Mouse (Mus musculus) layer of hippocampus, adult 9-10 months (tissue): Measurements from ENCODE around the gene Smc1b.
A peak's percentile ranks its signal among the peaks of the same experiment; 100 is the strongest.

Experiments used
- DNase-seq: peaks from one replicate; pipeline ENCODE4 v3.0.0; 2022; ENCODE audit warnings: low spot score

Smc1b gene

DNA sequence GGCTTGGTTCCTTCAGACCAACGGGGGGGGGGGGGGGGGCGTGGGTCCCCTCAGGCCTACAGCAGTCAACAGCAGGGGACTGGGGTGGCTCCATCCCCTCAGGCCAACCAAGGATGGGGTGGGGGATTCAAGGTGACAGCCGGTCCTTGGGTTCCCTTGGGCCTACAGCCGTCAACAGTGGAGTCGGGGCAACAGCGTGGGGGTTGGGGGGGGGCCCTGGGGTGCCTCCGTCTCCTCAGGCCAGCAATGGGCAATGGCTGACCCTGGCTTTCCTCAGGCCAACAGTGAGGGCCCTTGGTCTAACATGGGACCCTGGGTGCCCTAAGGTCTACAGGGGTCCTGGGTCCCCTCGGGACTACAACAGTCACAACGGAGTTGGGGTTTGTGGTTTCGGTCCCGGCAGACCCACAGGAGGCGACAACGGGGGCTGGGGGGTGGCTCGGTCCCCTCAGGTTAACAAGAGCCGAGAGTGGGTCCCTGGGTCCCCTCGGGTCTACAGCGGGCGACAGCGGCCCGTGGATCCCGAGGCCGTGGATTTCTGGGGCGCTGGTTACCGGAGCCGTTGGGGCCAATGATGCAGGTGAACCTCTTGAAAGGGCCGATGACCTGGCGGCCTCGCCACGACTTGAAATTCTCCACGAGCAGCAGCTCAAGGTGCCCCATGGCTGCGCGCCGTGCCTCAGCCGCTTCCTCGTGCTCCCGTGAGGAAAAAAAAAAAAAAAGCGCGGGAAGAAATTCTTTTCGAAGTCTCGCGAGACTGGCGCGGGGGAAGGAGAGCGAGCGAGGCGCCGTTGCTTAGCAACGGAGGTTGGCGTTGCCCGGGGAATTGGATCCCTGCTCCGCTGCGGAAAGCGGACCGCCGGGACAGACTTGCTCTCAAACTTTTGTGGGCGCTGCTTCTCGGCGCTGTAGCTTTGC is at the start of gene Smc1b, which contains the start of gene Ribc2:
TSS of gene Smc1b (minus strand) at position 690 of the 918 bp plus-strand sequence.
TSS of gene Ribc2 (plus strand) at position 804 of the 918 bp plus-strand sequence.
- peak; percentile 15 for DNase-seq

DNA sequence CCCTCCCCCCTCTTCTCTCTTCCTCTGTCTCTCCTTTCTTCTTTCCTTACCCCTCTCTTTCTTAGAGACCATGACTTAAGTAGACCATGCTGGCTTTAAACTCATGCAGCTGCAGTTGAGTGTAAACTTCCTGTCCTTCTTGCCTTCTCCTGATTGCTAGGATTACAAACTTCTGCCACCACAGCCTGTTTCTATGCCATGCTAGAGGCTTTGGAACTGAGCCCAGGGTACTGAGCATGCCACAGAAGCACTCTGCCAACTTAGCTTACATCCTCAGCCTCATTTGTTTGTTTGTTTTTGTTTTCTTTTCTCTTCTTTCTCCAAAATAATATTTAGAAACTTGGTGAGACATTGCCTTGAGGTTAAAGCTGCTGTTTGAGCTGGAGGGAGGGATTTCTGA is 48.6 kb upstream of the Smc1b start:
- DNase-seq: no peak

GRCm38 (mm10) chr15:85179528-85180180 is 47.9 kb upstream of the Smc1b start:
- DNase-seq: no peak

GRCm38 (mm10) chr15:85178172-85178571 is 46.4 kb upstream of the Smc1b start:
- no peak for DNase-seq

DNA sequence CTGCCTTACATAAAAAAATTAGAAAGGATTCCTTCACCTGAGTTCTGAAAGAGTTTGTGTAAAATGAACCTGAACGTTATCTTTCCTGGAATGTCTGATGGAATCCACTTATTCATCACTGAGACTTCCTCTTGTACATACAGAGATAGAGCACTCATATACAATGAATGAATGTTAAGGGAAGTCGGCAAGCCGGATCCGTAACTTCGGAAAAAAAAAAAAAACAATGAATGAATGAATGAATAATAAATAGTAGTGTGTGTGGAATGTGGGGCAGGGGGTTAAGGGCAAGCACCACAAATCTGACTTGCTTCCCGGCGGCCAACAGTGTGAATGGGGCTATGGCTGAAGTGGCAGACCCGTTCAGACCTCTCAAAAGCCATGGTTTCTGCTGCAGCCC is 45.8 kb upstream of the Smc1b start:
- no peak for DNase-seq

- DNase-seq: no peak
Measured at GRCm38 (mm10) chr15:85174060-85174459, 42.3 kb upstream of the Smc1b start.

GRCm38 (mm10) chr15:85173425-85173824 is 41.7 kb upstream of the Smc1b start:
- no peak for DNase-seq

GRCm38 (mm10) chr15:85172054-85172453 is 40.3 kb upstream of the Smc1b start:
- no peak for DNase-seq

GRCm38 (mm10) chr15:85167086-85167679 is 35.4 kb upstream of the Smc1b start:
- no peak for DNase-seq

DNA sequence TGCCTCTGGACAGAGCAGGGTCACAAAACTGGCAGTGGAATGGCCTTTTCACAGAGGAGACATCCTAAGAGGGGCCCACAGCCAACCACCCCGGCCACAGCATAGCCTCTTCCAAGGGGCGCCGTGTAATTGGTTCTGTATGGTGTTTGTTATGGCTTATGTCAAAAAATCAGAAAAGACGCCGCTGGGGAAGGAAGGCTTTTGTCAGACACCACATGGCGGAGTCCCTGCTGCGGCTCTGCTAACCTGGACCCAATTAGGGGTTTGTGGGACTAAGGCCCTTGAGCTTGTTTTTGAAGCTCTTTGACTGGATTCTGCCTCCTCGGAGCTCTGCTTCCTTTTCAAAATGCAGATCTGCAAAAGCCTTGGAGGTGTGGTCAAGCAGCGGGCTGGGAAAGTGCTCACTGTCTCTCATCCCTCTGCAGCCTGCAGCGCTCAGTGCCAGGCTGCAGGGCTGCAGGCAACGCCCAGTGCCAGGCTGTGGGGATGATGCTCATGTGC is 34.7 kb upstream of the Smc1b start:
- no peak for DNase-seq

- no peak for DNase-seq
Measured at GRCm38 (mm10) chr15:85162693-85163663, 31.2 kb upstream of the Smc1b start.

DNA sequence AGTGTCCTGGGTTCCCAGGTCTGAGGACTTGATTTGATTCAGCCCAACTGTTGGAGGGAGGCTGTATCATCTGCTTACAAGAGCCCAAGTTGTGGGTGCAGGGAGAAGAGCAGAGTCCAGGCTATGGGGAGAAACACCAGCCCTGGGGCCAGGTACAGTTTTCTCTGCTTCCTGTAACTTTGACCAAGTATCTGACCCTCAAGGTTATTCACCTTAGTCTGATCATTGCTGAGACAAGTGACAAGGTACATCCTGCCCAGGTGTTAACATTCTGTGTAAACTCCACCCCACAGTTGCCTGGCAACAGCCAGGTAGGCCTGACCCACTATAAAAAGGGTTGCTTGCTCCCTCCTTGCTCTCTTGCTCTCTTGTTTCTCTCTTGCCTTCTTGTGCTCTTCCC is 29.7 kb upstream of the Smc1b start:
- no peak for DNase-seq

DNA sequence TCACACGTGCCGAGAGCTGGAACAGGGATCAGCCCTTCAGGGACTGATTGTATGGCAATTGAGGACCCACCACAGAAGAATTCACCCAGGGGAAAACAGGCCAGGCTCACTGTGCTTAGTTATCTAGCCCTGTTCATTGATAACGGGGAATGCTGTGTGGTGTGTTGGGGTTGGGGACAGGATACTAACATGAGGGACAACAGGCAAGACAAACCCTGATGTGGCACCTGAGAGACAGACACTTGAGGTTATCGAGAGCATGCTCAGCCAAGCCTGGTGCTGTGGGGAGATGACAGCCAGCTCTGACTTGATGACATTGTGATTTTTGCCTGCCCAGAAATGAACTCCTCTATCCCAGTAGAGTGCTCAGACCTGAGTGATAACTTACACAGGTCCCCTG is 24.4 kb upstream of the Smc1b start:
- DNase-seq: no peak

DNA sequence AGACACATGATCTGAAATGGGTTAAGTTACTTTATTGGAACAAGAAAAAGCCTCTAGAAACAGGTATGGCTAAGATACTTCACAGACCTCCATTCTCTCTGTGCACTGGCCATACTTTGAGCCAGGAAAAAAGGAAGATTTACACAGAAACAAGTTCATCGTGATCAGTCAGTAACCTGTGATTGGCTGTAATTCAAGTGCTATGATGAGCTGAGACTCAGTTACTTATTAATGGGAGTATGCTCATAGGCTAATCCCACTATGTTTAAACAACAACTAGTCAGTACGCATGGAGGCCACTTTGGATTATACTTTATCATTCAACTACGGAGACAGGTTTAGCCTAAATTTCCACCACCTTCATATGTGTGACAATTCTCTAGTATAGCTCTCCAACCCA is 22.3 kb upstream of the Smc1b start:
- no peak for DNase-seq

DNA sequence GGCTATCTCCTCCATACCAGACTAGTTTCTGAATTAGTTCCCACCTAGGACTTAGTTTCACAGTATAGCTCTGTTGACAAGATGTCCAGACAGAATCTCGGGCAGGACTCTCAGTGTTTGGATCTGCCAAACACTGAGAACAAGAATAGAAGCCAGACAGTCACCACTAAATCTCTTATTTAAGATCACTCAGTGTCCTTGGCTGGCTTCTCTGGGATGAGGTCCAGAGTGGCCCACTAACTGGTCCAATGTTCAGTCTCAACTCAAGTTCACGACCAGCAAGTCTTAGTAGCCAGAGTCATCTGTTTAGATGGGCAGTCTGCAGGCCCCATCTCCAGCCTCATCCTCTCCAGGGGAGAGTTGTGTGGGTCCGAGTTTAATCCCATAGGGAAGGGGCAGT is 20.8 kb upstream of the Smc1b start:
- DNase-seq: no peak

DNA sequence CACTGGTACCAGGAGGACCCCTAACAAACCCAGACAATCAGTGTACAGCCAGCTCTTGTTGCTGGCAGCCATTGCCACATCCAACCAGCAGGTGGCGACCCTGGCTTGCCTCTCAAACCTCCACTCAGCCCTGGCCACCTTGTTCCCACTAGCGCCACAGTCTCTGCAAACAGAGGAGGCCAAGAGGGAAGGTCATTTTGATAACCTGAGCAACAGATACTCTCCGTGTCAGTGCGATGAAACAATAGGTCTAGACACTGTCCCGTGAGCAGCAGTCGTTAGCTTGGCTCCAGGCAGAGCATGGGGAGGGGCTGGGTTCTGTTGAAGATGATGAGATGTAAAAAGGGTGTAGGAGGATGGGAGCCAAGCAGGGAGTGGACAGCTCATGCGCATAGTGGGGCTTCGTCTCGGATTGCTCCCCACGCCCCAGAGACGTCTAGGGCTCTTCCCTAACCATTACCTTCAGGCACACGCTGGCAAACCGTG is 19.7 kb upstream of the Smc1b start:
- DNase-seq: peak; percentile 54

DNA sequence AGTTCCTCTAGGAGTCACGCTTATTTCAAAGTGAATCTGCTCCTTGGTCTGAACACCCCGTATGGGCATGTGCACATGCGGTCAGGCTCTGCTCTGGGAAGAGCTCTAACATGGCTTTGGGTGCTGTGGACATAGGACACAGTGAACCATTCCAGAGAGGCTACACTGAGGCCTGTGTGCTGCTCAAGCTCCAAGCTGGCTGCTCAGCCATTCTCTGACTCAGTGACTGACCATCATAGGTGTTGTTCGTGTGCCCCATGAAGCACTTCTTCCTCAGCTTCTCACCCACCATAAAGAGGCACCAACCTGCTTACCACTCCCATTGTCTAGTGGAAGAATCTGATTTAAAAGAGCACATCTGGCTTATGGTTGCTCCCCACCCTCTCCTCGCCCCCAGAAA is 12.5 kb upstream of the Smc1b start:
- no peak for DNase-seq

- DNase-seq: no peak
Measured at GRCm38 (mm10) chr15:85143747-85144146, 12.0 kb upstream of the Smc1b start.

DNA sequence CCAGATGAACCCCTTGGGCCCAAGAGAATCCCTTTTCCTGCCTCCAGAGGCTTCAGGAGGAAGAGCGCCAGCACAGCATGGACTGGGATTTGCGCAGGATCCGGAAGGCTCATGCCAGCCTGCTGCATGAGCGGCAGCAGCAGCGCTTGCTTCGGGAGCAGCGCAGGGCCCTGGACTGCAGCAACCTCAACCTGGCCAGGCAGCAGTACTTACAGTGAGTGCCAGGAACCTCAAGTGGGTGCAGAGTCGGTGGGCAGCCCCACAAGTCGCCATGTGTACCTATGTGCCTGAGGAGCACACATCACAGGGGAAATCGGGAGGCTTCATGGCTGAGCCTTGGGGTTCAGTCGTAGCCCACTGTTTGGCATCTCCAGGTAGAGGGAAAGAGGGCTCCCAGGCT is 11.4 kb upstream of the Smc1b start:
- no peak for DNase-seq

DNA sequence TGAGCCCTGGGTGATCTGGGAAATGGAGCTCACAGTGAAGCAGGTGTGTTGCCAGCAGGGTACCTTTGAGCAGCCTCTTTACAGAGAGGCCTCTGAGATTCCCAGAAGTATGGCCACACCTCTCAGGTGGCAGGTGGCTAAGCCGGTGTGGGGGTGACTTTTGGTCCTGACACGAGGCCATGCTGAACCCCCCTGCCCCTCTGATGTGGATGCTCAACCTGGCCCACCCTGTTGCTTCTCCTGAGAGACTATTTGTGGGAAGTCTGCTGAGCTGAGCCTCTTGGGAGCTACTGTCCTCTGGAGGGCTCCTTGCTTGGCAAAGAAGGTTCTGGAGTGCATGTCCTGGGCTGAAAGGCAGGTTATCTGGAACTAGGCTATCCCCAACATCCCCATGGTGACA is 10.7 kb upstream of the Smc1b start:
- no peak for DNase-seq

DNA sequence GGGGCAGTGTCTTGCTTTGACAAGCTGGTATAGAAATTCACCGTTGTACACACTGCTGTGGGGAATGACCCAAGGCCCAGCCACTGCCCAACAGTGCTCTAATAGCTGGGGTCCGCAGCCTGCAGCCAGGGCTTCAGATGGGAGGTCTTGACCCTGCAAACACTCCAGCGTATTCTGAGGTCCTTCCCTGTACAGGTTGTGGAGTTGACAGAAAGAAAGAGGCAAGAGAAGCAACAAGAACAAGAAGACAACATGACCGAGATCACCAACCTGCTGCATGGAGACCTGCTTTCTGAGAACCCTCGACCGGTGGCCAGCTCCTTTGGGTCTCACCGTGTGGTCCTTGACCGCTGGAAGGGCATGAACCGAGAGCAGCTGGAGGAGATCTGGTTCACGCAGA is 9.5 kb upstream of the Smc1b start:
- DNase-seq: no peak
